Mouse (Mus musculus): ENCODE results near the gene Olfr1065.
"Not testable (repeated sequence)": the region's sequence is repeated elsewhere in the genome, so short reads cannot be mapped to it uniquely, and the experiment has no call there.

The Olfr1065 gene

GRCm38 (mm10) chr2:86450491-86450890, at the start of gene Olfr1065:
Olfr1065 (minus strand) TSS chr2:86450591.
- in situ Hi-C loops (cut with MseI, MboI), result loop anchor here in 1 of 2 experiments (25.0 kb wide), 1 partner anchor 713 kb away; no protein-coding TSS in a partner anchor

- in situ Hi-C loops (cut with MseI, MboI), result no loop called here
These were observed 36.9 kb upstream of the Olfr1065 start, which contains the start of gene Olfr228 for GRCm38 (mm10) chr2:86487286-86487685. Olfr228 (minus strand) TSS chr2:86487386.

- in situ Hi-C loops (cut with MseI, MboI), result loop anchor here (5.0 to 25.0 kb wide), 2 partner anchors 727 to 737 kb away; no protein-coding TSS in a partner anchor
These were observed 14.2 kb upstream of the Olfr1065 start for GRCm38 (mm10) chr2:86464442-86465109.

GRCm38 (mm10) chr2:86460434-86460833, 10.0 kb upstream of the Olfr1065 start:
- in situ Hi-C loops (cut with MseI, MboI), result loop anchor here (5.0 to 25.0 kb wide), 2 partner anchors 723 to 733 kb away; no protein-coding TSS in a partner anchor

- in situ Hi-C loops (cut with MseI, MboI), result loop anchor here in 1 of 2 experiments (25.0 kb wide), 1 partner anchor 719 kb away; no protein-coding TSS in a partner anchor
These were observed 5.8 kb upstream of the Olfr1065 start, which contains the start of gene Olfr1066 for GRCm38 (mm10) chr2:86456169-86456568. Olfr1066 (minus strand) TSS chr2:86456269.

- in situ Hi-C loops (cut with MseI, MboI), result not testable (repeated sequence)
These were observed 8.3 kb downstream of the Olfr1065 start for GRCm38 (mm10) chr2:86442101-86442500.

GRCm38 (mm10) chr2:86428511-86428910, 21.9 kb downstream of the Olfr1065 start:
- in situ Hi-C loops (cut with MseI, MboI), result not testable (repeated sequence)

GRCm38 (mm10) chr2:86426649-86427048, 23.7 kb downstream of the Olfr1065 start, which contains the start of gene Olfr1062:
Olfr1062 (minus strand) TSS chr2:86426749.
- in situ Hi-C loops (cut with MseI, MboI), result not testable (repeated sequence)

GRCm38 (mm10) chr2:86413950-86414349, 36.4 kb downstream of the Olfr1065 start, which contains the start of gene Olfr1061:
Olfr1061 (minus strand) TSS chr2:86414050.
- in situ Hi-C loops (cut with MseI, MboI), result no loop called here

- in situ Hi-C loops (cut with MseI, MboI), result no loop called here
These were observed 55.3 kb downstream of the Olfr1065 start for GRCm38 (mm10) chr2:86395114-86395513.

Measured in mouse trophoblast stem cell (cell line).